Mouse (Mus musculus): ENCODE measurements around the gene Cited2. TPM values are rescaled to one million over a fixed set of nuclear protein-coding genes. Genes with fewer than 3 reads are reported as not detected.

The Cited2 gene
- 10 to 100 TPM; 37.1 to 40.9 TPM for total RNA-seq (2023)

GRCm38 (mm10) chr10:17722653-17723410 lies at the start of gene Cited2:
Gene Cited2 (plus strand): TSS chr10:17723218.

Other genes with a start within 250 kb of the Cited2 start
- under 1 TPM; 0.15 to 0.39 TPM for gene Txlnb, start 73.0 kb downstream of the Cited2 start, total RNA-seq (2023)
- gene Heca, start 224.8 kb downstream of the Cited2 start, total RNA-seq (2023): 10 to 100 TPM; 73.5 to 81.5 TPM

Data from B cell, adult 67 days (primary cell).